Mouse (Mus musculus) neural tube, embryonic 15.5 days (tissue): ENCODE measurements around the gene Adamts12. TPM values are rescaled to one million over a fixed set of nuclear protein-coding genes. Genes with fewer than 3 reads are reported as not detected.

Source experiments
- ATAC-seq: fragments of 200-750 bp; cut with Nextera tagmentation; 2 replicates; pipeline ENCODE4 v1.8.0; 2017; ENCODE audit warnings: mild to moderate bottlenecking, moderate TSS enrichment, moderate library complexity; ENCODE audit not compliant: low FRiP score
- H3K27ac ChIP-seq: fragments of 300-500 bp; sonication (generic); replicated peaks from 2 replicates; pipeline ENCODE4 v1.5.1; 2015; ENCODE audit warnings: mild to moderate bottlenecking, inconsistent platforms
- H3K27me3 ChIP-seq: fragments of 300-500 bp; sonication (generic); replicated peaks from 2 replicates; pipeline ENCODE4 v1.6.1; 2015; ENCODE audit warnings: inconsistent platforms
- H3K36me3 ChIP-seq: fragments of 300-500 bp; sonication (generic); 2 replicates; pipeline ENCODE4 v1.6.1; 2015; ENCODE audit warnings: inconsistent platforms
- H3K4me1 ChIP-seq: fragments of 300-500 bp; sonication (generic); 2 replicates; pipeline ENCODE4 v1.6.1; 2015; ENCODE audit warnings: inconsistent platforms
- H3K4me2 ChIP-seq: fragments of 300-500 bp; sonication (generic); 2 replicates; pipeline ENCODE4 v1.6.1; 2015; ENCODE audit warnings: inconsistent platforms, mild to moderate bottlenecking, moderate library complexity
- H3K4me3 ChIP-seq: fragments of 300-500 bp; sonication (generic); replicated peaks from 2 replicates; pipeline ENCODE4 v1.5.1; 2015; ENCODE audit warnings: mild to moderate bottlenecking, inconsistent platforms
- H3K9ac ChIP-seq: fragments of 300-500 bp; sonication (generic); replicated peaks from 2 replicates; pipeline ENCODE4 v1.6.1; 2015; ENCODE audit warnings: mild to moderate bottlenecking, inconsistent platforms
- H3K9me3 ChIP-seq: fragments of 300-500 bp; sonication (generic); replicated peaks from 2 replicates; pipeline ENCODE4 v1.6.1; 2016; ENCODE audit warnings: inconsistent platforms
- WGBS: fragments of 180-500 bp; shearing (Covaris S2); methylation state at CpG from one replicate; pipeline ENCODE4 v1.1.7; 2015; ENCODE audit warnings: mixed read lengths; 5-methylcytosine and 5-hydroxymethylcytosine counted together
- polyA plus RNA-seq: library from polyadenylated mRNA; unstranded; fragments of >200 nt; fragmentation: Nextera tagmentation; extraction: Ambion mirVana; gene quantifications from 2 replicates; pipeline ENCODE4 v1.2.1, GENCODE M21; 2015

Adamts12 gene
- polyA plus RNA-seq, 1 experiment from 2014 or later: 1.5 TPM

DNA sequence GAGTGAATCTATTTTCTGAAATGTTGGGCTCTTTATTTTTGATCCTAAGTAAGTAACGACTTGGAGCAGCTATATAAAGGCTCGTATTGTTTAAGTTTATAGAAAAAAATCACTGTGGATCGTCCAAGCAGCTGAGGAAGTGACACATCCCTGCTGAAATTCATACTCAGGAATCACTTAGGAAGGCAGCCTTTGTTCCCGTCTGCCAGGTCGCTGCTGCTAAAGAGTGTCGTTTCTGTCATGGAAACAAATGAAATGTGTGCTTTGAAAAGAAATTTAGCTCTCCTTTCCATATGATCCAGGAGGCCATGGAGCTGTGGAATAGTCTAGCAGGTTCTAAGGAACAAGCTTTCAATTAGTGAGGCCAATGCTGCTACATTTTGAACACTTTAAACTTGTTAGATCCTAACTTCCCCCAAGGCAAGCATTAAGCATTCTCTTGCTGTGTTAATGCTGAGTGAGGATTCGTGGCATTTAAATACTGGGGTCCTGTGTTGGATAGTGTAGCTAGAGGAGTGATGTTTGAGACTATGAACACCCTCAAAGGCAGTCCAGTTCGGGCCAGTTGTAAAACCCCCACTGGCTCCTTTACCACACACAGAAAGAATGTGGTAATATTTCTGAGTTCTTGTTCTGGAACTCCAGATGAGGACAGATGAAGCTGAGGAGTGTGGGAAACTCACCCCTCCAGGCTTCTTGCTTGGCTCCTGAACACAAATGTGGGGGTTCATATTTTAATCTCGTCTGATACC is 19.8 kb downstream of the Adamts12 start:
- no peak overlapping the region for H3K9ac ChIP-seq
- H3K4me2 ChIP-seq: no peak overlapping the region
- peak overlapping the region; percentile 49; the same call in 1 of the 2 replicates for H3K27ac ChIP-seq
- 24% methylated on average over 9 of the region's 9 CpGs for WGBS
- no peak; the same call in 1 of the 2 replicates for ATAC-seq
- H3K4me3 ChIP-seq: no peak overlapping the region
- H3K27me3 ChIP-seq: no peaks in the 10 kb centered on the region
- H3K36me3 ChIP-seq: no peaks in the 10 kb centered on the region
- H3K9me3 ChIP-seq: no peaks in the 10 kb centered on the region
- peaks cover 25% of the 10 kb centered on the region for H3K4me1 ChIP-seq

DNA sequence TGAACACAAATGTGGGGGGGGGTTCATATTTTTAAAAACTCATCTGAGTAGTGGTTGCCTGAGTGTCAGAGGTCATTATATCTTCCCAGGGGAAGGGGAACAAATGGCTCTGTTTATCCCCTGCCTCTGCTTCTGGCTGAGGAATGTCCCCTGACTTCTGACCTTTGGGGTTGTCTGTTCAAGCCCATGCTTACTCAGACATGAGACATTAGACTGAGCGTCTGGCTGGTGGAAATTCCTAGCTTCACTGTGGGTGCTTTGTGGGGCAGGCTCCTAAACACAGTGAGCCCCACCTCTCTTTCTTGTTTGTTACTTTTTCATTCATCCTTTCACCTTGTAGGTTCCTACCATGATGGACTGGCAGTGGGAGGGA is 20.4 kb downstream of the Adamts12 start:
- Histone ChIP-seq H3K4me2 (no peak overlapping the region), H3K9me3 (no peaks in the 10 kb centered on the region), H3K4me1 (peaks cover 25% of the 10 kb centered on the region), H3K9ac (no peak overlapping the region), H3K27me3 (no peaks in the 10 kb centered on the region), H3K27ac (no peak overlapping the region), H3K4me3 (no peak overlapping the region), H3K36me3 (no peaks in the 10 kb centered on the region)
- 48% methylated on average over 1 of the region's 1 CpGs for WGBS
- ATAC-seq: no peak

DNA sequence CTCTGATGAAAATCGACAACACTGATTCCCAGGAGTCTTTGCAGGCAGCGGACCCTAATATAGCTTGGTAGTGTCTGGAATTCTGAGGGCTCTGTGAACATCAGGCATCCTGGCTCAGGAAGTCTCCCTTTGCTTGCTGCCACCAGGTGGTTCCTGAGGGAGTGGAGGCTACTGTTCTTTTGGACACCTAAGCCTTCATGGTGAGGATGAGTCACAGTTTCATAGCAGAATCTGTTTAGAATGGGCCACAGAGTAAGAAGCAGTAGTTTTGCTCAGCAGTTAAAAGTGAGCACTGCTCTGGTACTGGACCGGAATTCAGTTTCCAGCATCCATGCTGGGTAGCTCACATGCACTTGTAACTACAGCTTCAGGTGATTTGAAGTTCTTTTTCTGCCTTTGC is 24.9 kb downstream of the Adamts12 start:
- H3K4me3 ChIP-seq: no peak overlapping the region
- H3K36me3 ChIP-seq: no peaks in the 10 kb centered on the region
- no peak for ATAC-seq
- no peak overlapping the region for H3K27ac ChIP-seq
- no peaks in the 10 kb centered on the region for H3K27me3 ChIP-seq
- WGBS: 88% methylated on average over 3 of the region's 3 CpGs
- H3K9ac ChIP-seq: no peak overlapping the region
- no peak overlapping the region for H3K4me2 ChIP-seq
- peaks cover 10% of the 10 kb centered on the region for H3K4me1 ChIP-seq
- H3K9me3 ChIP-seq: no peaks in the 10 kb centered on the region

DNA sequence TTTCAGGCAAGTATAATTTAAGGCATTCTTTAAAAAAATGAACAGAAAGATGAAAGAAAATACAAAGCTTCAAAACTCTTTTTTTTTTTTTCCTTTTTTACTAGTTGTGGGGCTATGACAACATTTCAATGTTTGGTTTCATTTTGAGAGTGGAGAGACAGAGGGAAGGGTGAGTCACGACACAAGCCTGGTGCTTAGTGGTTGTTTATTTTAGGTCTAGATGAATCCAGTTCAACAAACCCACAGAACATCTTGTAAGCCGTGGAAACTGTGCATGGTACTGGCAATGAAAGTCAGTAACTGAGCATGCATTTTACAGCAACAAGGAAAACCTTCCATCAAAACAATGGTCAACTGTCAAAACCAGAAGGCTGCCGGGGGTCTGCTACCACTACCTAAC is 31.0 kb downstream of the Adamts12 start:
- 82% methylated on average over 3 of the region's 3 CpGs for WGBS
- Histone ChIP-seq H3K9me3 (no peaks in the 10 kb centered on the region), H3K27me3 (no peaks in the 10 kb centered on the region), H3K4me2 (no peak overlapping the region), H3K36me3 (no peaks in the 10 kb centered on the region), H3K4me3 (no peak overlapping the region), H3K27ac (no peak overlapping the region), H3K9ac (no peak overlapping the region), H3K4me1 (peaks cover 18% of the 10 kb centered on the region)
- no peak for ATAC-seq

DNA sequence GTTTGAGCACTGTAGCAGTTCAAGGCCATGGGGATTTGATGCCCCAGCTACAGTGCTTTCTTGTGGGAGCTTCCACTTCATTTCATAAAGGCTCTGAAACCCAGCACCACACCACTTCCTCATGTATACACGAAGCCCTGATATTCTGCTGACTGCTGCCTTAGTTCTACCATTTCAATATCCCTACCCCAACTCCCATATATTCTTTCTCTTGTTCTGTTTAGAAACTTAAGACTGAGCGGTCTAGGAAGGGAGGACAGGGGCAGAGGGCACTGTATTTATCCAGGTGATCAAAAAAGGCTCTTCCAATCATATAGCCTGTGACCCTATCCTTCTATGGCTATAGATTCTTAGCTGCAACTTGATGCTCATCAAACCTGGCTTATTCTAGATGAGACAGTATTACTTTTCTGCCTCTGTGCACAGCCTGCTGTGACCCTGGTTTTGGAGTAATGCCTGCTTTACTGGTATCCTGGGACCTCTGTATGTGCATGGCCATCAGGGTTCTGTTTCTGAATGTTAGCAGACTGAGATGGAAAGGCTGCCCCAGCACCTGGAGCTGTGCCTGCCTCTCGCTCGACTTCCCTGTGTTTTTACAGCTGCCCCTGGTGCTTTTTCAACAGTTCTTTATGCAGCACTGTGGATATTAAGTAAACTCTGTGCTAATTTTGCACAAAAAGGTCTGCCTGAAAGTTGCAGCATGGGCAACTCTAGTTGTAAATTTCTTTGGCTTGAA is 33.5 kb downstream of the Adamts12 start:
- ATAC-seq: 0 out of 2 replicates have a peak, but pooled peaks have one; percentile 23
- Histone ChIP-seq H3K27me3 (no peaks in the 10 kb centered on the region), H3K36me3 (no peaks in the 10 kb centered on the region), H3K27ac (peak overlapping the region; percentile 45), H3K4me2 (no peak overlapping the region), H3K4me1 (peaks cover 18% of the 10 kb centered on the region), H3K9me3 (no peaks in the 10 kb centered on the region), H3K4me3 (no peak overlapping the region), H3K9ac (no peak overlapping the region)
- WGBS: 58% methylated on average over 4 of the region's 4 CpGs

DNA sequence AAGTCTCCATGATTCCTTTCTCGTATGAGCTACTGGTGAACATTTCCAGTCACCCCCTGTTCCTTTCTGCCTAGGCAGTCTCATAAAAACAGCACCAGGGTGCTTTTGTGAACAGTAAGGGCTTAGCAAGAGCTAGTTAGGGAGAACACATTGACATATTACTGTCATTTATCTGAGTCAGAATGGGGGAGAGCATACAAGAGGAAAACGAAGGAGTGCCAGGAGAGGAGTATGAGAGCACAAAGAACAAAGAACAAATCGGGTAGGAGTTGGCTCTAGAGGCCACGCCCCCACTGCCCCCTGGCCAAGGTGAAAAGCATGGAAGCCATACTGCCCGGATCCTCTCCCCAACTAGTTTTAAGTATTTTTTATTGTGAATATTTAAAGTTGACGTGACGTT is 34.4 kb downstream of the Adamts12 start:
- Histone ChIP-seq H3K4me3 (no peak overlapping the region), H3K9me3 (no peaks in the 10 kb centered on the region), H3K9ac (no peak overlapping the region), H3K27me3 (no peaks in the 10 kb centered on the region), H3K27ac (peak overlapping the region; percentile 45), H3K4me1 (peaks cover 18% of the 10 kb centered on the region), H3K4me2 (no peak overlapping the region), H3K36me3 (no peaks in the 10 kb centered on the region)
- peak; percentile 62 for ATAC-seq
- WGBS: 59% methylated on average over 7 of the region's 7 CpGs

DNA sequence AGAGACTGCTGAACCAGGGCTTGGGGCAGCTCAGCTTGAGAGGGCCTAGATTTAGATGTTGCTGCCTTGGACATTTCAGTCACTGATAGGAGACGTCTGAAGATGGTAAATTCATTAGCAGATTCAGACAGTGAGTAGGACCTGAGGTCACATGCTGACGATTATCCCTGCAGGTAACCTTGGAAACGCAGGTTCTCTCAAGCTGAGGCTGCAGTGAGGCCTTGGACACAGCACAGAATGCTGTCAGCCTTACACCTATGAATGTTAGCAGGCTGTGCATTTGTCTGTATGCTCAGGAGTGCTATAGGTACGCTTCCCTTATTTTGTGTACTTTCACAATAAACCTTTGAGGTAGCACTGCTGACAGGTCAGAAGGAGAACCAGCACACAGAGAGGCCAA is 36.3 kb downstream of the Adamts12 start:
- 78% methylated on average over 4 of the region's 4 CpGs for WGBS
- Histone ChIP-seq H3K4me1 (peaks cover 18% of the 10 kb centered on the region), H3K4me3 (no peak overlapping the region), H3K4me2 (no peak overlapping the region), H3K36me3 (no peaks in the 10 kb centered on the region), H3K9me3 (no peaks in the 10 kb centered on the region), H3K9ac (no peak overlapping the region), H3K27me3 (no peaks in the 10 kb centered on the region), H3K27ac (no peak overlapping the region)
- ATAC-seq: no peak

DNA sequence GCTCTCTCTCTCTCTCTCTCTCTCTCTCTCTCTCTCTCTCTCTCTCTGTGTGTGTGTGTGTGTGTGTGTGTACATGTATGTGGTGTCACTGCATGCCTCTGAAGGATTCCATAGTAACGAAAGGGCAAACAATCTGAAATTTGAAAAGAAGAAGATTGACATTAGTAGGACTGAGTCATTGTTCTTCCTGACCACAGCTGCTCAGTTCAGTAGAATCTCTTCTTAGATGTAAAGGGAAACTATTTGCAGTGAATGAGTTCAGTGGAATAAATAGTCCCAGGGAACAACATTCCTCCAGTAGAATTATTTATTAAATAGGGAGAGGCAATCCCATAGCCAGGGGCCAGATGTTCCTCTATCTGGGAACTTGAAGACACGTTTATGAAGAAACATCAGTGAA is 40.5 kb downstream of the Adamts12 start:
- Histone ChIP-seq H3K9me3 (no peaks in the 10 kb centered on the region), H3K27me3 (no peaks in the 10 kb centered on the region), H3K4me3 (no peak overlapping the region), H3K4me2 (no peak overlapping the region), H3K4me1 (no peaks in the 10 kb centered on the region), H3K27ac (no peak overlapping the region), H3K9ac (no peak overlapping the region), H3K36me3 (no peaks in the 10 kb centered on the region)
- 78% methylated on average over 2 of the region's 2 CpGs for WGBS
- no peak for ATAC-seq

DNA sequence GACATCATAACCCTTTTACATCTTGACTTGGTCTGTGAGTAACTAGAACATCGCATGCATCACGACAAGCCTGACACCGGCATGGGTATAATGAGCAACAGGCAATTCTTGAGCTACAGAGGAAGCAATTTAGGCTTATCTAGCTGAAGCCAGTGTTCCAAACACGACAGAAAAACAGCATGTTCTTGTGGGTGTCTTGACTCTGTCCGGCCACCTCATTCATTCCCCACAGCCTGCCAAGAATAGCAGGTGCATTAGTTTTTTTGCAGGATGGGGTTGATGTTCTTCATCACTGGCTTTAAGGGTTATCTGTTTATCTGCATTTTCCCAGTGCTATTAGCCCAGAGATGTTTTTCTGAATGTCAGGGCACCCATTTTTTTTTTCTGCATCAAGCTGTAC is 42.8 kb downstream of the Adamts12 start:
- Histone ChIP-seq H3K27me3 (no peaks in the 10 kb centered on the region), H3K27ac (no peak overlapping the region), H3K4me2 (no peak overlapping the region), H3K4me3 (no peak overlapping the region), H3K9me3 (no peaks in the 10 kb centered on the region), H3K9ac (no peak overlapping the region), H3K36me3 (no peaks in the 10 kb centered on the region), H3K4me1 (no peaks in the 10 kb centered on the region)
- ATAC-seq: no peak
- 89% methylated on average over 5 of the region's 5 CpGs for WGBS

DNA sequence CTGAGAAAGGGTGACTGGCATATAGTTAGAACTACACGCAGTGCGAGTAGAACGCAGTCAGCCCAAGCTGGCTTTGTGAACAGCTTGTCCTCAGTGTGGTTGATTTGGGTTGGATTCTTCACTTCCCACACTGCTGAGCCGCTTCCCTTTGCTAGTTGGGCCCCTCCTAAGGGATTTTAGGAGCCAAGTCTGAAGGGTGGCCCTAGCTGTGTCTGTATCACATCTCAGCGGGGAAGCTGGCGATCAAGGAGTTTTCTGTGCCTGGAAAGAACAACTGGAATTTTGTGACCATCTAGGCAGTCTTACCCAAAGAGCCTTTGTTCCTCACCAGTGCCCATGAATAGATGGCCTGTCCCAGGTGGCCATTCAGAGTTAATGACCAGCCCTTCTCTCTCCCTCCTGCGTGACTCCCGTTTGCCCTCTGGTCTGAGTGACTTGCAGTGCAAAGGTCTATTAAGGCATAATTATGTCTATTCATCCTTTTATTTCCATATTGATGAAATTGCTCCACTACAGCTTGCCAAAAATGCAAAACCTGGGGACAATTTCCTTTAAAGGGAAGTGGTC is 50.1 kb downstream of the Adamts12 start:
- Histone ChIP-seq H3K9me3 (no peaks in the 10 kb centered on the region), H3K4me3 (no peak overlapping the region), H3K4me2 (no peak overlapping the region), H3K27me3 (no peaks in the 10 kb centered on the region), H3K4me1 (peaks cover 7% of the 10 kb centered on the region; the same call in 1 of the 2 replicates), H3K36me3 (no peaks in the 10 kb centered on the region), H3K9ac (no peak overlapping the region), H3K27ac (no peak overlapping the region)
- 18% methylated on average over 8 of the region's 8 CpGs for WGBS
- ATAC-seq: no peak

DNA sequence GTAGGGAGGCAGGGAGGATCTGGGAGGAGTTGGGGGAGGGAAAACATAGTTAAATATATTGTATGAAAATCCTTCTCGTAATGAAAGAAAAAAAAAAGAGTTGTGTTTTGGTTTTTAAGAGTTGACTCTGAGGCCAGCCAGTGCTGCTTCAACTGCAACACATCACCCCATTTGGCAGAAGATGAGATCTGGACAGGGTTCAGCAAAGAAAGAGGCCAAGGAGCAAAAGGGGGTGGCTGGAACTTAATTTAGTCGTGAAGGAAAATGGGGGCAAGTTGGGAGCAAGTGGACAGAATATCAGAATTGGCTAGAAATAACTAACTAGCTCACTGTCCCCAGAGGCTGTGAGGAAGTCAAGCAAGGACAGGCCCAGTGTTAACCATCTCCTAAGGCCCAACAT is 51.7 kb downstream of the Adamts12 start:
- Histone ChIP-seq H3K9me3 (no peaks in the 10 kb centered on the region), H3K4me1 (peaks cover 7% of the 10 kb centered on the region; the same call in 1 of the 2 replicates), H3K9ac (no peak overlapping the region), H3K4me2 (no peak overlapping the region), H3K4me3 (no peak overlapping the region), H3K36me3 (no peaks in the 10 kb centered on the region), H3K27ac (no peak overlapping the region), H3K27me3 (no peaks in the 10 kb centered on the region)
- 65% methylated on average over 2 of the region's 2 CpGs for WGBS
- no peak for ATAC-seq

DNA sequence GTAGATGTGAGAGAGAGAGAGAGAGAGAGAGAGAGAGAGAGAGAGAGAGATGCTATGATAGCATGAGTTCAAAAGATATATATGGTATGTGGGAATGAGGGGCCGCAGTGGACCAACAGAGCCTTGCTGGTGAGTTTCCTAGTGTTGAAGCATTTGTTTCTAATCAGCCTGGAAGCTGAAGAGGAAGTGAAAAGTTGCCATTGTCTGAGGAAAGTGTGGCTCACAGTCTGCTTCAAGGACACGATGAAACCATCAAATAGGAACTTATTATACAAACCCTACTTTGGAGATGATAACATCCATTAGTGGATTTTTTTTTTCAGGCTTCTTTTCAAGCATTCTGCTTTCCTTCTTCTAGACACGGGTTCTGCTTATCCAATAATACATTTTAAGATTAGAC is 52.3 kb downstream of the Adamts12 start:
- ATAC-seq: no peak
- no peaks in the 10 kb centered on the region for H3K36me3 ChIP-seq
- no peaks in the 10 kb centered on the region for H3K9me3 ChIP-seq
- H3K27me3 ChIP-seq: no peaks in the 10 kb centered on the region
- WGBS: 92% methylated on average over 3 of the region's 3 CpGs
- no peak overlapping the region for H3K27ac ChIP-seq
- no peak overlapping the region for H3K9ac ChIP-seq
- no peak overlapping the region for H3K4me3 ChIP-seq
- H3K4me2 ChIP-seq: no peak overlapping the region
- peaks cover 7% of the 10 kb centered on the region; the same call in 1 of the 2 replicates for H3K4me1 ChIP-seq
